ENCODE assay signal across 8 mouse cellular contexts in the genomic region with DNA sequence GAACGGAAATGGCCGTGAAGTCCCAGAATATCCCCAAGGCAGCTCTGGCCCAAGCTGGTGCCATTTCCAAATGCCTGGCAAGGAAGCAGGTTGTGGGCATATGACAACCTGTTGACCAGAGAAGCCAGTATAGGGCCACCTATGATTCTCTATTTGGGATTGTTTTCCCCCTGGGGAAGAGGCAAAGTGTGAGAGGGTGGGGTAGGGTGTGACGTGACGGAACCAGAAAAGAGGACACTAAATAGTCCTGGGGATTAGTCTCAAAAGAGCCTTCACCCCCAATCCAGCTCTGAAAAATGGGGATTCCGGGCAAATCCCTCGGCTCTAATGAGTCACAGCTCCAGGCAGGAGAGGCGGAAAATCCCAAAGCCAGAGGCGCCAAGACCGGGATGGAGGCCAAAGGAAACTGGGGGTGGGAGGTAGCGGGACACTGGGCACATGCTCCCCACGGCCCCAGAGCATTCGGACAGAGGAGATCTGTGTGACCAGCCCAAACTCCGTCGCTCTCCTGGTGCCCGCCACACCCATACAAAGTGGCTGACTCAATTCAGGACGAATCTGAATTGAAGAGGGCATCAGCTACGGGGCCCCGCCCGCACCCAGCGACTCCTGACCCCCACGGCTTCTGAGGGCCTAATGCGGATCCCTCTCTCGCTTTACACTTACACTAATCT. TPM values are rescaled to one million over a fixed set of nuclear protein-coding genes. Genes with fewer than 3 reads are reported as not detected.
DNase-seq lines count a peak whose midpoint lies in the region; ATAC-seq and TF ChIP-seq lines count a peak whose summit lies in the region.

No protein-coding gene starts in this region.

- no peak overlapping the region for H3K27ac ChIP-seq in ES-Bruce4 (ENCODE audit: insufficient read depth, low read length)
- H3K27ac ChIP-seq in intestine, postnatal 0 days (ENCODE audit: low read depth, low read length) = no peak overlapping the region
- H3K27ac ChIP-seq in lung, embryonic 14.5 days (ENCODE audit: low read depth) = no peak overlapping the region
- peak overlapping the region; percentile 86 for H3K27ac ChIP-seq in stomach, postnatal 0 days (replicated peaks)

- H3K27me3 ChIP-seq in ES-Bruce4 (ENCODE audit: control insufficient read depth, insufficient read depth, low read length, poor library complexity, severe bottlenecking) = peaks cover 11% of the 10 kb centered on the region
- H3K27me3 ChIP-seq in intestine, postnatal 0 days (replicated peaks; ENCODE audit: control insufficient read depth, insufficient read depth, low read length) = peaks cover 28% of the 10 kb centered on the region
- H3K27me3 ChIP-seq in lung, embryonic 14.5 days (ENCODE audit: insufficient read depth, low read length) = peaks cover 41% of the 10 kb centered on the region
- H3K27me3 ChIP-seq in stomach, postnatal 0 days (ENCODE audit: control insufficient read depth, insufficient read depth, low read length) = no peaks in the 10 kb centered on the region

- H3K9me3 ChIP-seq in ES-Bruce4 (replicated peaks; ENCODE audit: control insufficient read depth, insufficient read depth, low read length, poor library complexity, severe bottlenecking) = no peaks in the 10 kb centered on the region
- no peaks in the 10 kb centered on the region for H3K9me3 ChIP-seq in intestine, postnatal 0 days (ENCODE audit: control insufficient read depth)
- H3K9me3 ChIP-seq in lung, embryonic 14.5 days (ENCODE audit: low read depth, low read length) = no peaks in the 10 kb centered on the region
- H3K9me3 ChIP-seq in stomach, postnatal 0 days (ENCODE audit: control insufficient read depth, low read length) = no peaks in the 10 kb centered on the region

- TF ChIP-seq EP300 in ES-Bruce4 (IDR thresholded peaks at IDR 0.05; ENCODE audit: insufficient read depth, low read depth, low read length) = no peak
- TF ChIP-seq EP300 in stomach, postnatal 0 days (optimal IDR thresholded peaks at IDR 0.05) = peak; percentile 26

- peak overlapping the region; percentile 45 for H3K9ac ChIP-seq in ES-Bruce4 (ENCODE audit: low read depth, poor library complexity, severe bottlenecking)
- 0 out of 2 replicates have a peak overlapping the region, but pooled peaks have one; percentile 7 for H3K9ac ChIP-seq in intestine, postnatal 0 days (ENCODE audit: low read depth, low read length)
- peak overlapping the region; percentile 48; the same call in 1 of the 2 replicates for H3K9ac ChIP-seq in lung, embryonic 14.5 days
- peak overlapping the region; percentile 80 for H3K9ac ChIP-seq in stomach, postnatal 0 days (ENCODE audit: low read length)

- no peak for TF ChIP-seq CTCF in ES-Bruce4 (IDR thresholded peaks at IDR 0.05; ENCODE audit: low read depth, low read length)
- TF ChIP-seq CTCF in intestine, postnatal 0 days (IDR thresholded peaks at IDR 0.05; ENCODE audit: low read depth) = no peak
- no peak for TF ChIP-seq CTCF in lung, embryonic 14.5 days (IDR thresholded peaks at IDR 0.05; ENCODE audit: low read depth)
- TF ChIP-seq CTCF in stomach, postnatal 0 days (IDR thresholded peaks at IDR 0.05; ENCODE audit: low read depth) = no peak

- no peak for TF ChIP-seq POLR2A in ES-Bruce4 (IDR thresholded peaks at IDR 0.05; ENCODE audit: insufficient read depth, low read length)

- peak; percentile 66 for DNase-seq in adrenal gland, postnatal 25 days
- peak; percentile 92 to 93 for DNase-seq in heart, adult 18-20 months
- peak; percentile 48 for DNase-seq in lung, embryonic 14.5 days
- peak; percentile 50 for DNase-seq in stomach, postnatal 0 days (ENCODE audit: low spot score)
- DNase-seq in layer of hippocampus, postnatal 14 days (ENCODE audit: low spot score in 2 of 2) = no peak

- WGBS in intestine, postnatal 0 days = 14% methylated on average over 23 of the region's 23 CpGs
- WGBS in lung, embryonic 14.5 days = 9% methylated on average over 23 of the region's 23 CpGs
- WGBS in stomach, postnatal 0 days = 5% methylated on average over 22 of the region's 23 CpGs

- peak overlapping the region; percentile 58 for H3K4me3 ChIP-seq in ES-Bruce4 (ENCODE audit: low read depth, low read length)
- H3K4me3 ChIP-seq in intestine, postnatal 0 days (ENCODE audit: low read depth, low read length) = peak overlapping the region; percentile 59
- H3K4me3 ChIP-seq in lung, embryonic 14.5 days (ENCODE audit: low read depth, low read length) = peak overlapping the region; percentile 53
- peak overlapping the region; percentile 71 for H3K4me3 ChIP-seq in stomach, postnatal 0 days (ENCODE audit: low read depth, low read length)

- no peaks in the 10 kb centered on the region for H3K36me3 ChIP-seq in ES-Bruce4 (ENCODE audit: control insufficient read depth, insufficient read depth, low read length, poor library complexity, severe bottlenecking)
- no peaks in the 10 kb centered on the region for H3K36me3 ChIP-seq in intestine, postnatal 0 days (ENCODE audit: control insufficient read depth, insufficient read depth)
- no peaks in the 10 kb centered on the region for H3K36me3 ChIP-seq in lung, embryonic 14.5 days (ENCODE audit: insufficient read depth)
- H3K36me3 ChIP-seq in stomach, postnatal 0 days (ENCODE audit: control insufficient read depth, insufficient read depth, low read length) = 0 out of 2 replicates have a peak, but pooled peaks cover 2% of the 10 kb centered on the region

- peak overlapping the region; percentile 75 for H3K4me2 ChIP-seq in intestine, postnatal 0 days (replicated peaks; ENCODE audit: low read depth)
- peak overlapping the region; percentile 73 for H3K4me2 ChIP-seq in lung, embryonic 14.5 days
- peak overlapping the region; percentile 79 for H3K4me2 ChIP-seq in stomach, postnatal 0 days (replicated peaks; ENCODE audit: low read depth)

- ATAC-seq in intestine, postnatal 0 days = no peak
- no peak for ATAC-seq in lung, embryonic 14.5 days (ENCODE audit: insufficient read depth)
- no peak for ATAC-seq in stomach, postnatal 0 days (ENCODE audit: low FRiP score, low TSS enrichment)
- no peak for ATAC-seq in megakaryocyte-erythroid progenitor cell, adult 5-6 weeks (replicated peaks; ENCODE audit: low FRiP score, low TSS enrichment, poor library complexity, severe bottlenecking)

- peaks cover 11% of the 10 kb centered on the region for H3K4me1 ChIP-seq in ES-Bruce4 (ENCODE audit: control insufficient read depth, insufficient read depth, low read length)
- H3K4me1 ChIP-seq in intestine, postnatal 0 days (replicated peaks; ENCODE audit: control insufficient read depth, insufficient read depth, low read length) = peaks cover 19% of the 10 kb centered on the region; the same call in 1 of the 2 replicates
- peaks cover 34% of the 10 kb centered on the region for H3K4me1 ChIP-seq in lung, embryonic 14.5 days (ENCODE audit: insufficient read depth)
- H3K4me1 ChIP-seq in stomach, postnatal 0 days (replicated peaks; ENCODE audit: control insufficient read depth, insufficient read depth) = peaks cover 25% of the 10 kb centered on the region

RNA-seq across cellular contexts. Expression of gene Trim47, which starts 18.4 kb away (rescaled TPM):
- 3.9 and 7.1 TPM in 2 replicates for polyA plus RNA-seq in ES-Bruce4 (2011; ENCODE audit: insufficient read depth, insufficient read length, low read depth, missing spikeins)
- 17.1 and 20.2 TPM in 2 replicates for total RNA-seq in adrenal gland, postnatal 25 days (2021)
- 10 to 100 TPM; 24.7 to 27.6 TPM for total RNA-seq in heart, adult 18-20 months (2021)
- 15.7 and 16.1 TPM in 2 replicates for polyA plus RNA-seq in intestine, postnatal 0 days (2015; fragmentation: Nextera tagmentation; extraction: Ambion mirVana)
- polyA plus RNA-seq in lung, embryonic 14.5 days (2014; fragmentation: Nextera tagmentation; extraction: Ambion mirVana) = 12.7 and 13.2 TPM in 2 replicates
- 33.8 and 34.6 TPM in 2 replicates for polyA plus RNA-seq in stomach, postnatal 0 days (2015; fragmentation: Nextera tagmentation; extraction: Ambion mirVana)
- total RNA-seq in layer of hippocampus, postnatal 14 days (2021) = 1 to 10 TPM; 5.7 to 7.8 TPM
- 8.7 and 12.2 TPM in 2 replicates for total RNA-seq in megakaryocyte-erythroid progenitor cell, adult 5-6 weeks (2014; fragmentation: Nextera tagmentation)
- total RNA-seq in megakaryocyte-erythroid progenitor cell, adult 5-6 weeks (2017) = 2.3 and 6.5 TPM in 2 replicates

RNA-seq across cellular contexts. Expression of gene Wbp2, which starts 21.8 kb away (rescaled TPM):
- 179 and 198 TPM in 2 replicates for polyA plus RNA-seq in ES-Bruce4 (2011; ENCODE audit: insufficient read depth, insufficient read length, low read depth, missing spikeins)
- total RNA-seq in adrenal gland, postnatal 25 days (2021) = 189 and 195 TPM in 2 replicates
- 100 to 1,000 TPM in 1 of 2 experiments, 10 to 100 TPM in 1; 93.3 to 109 TPM for total RNA-seq in heart, adult 18-20 months (2021)
- polyA plus RNA-seq in intestine, postnatal 0 days (2015; fragmentation: Nextera tagmentation; extraction: Ambion mirVana) = 179 and 201 TPM in 2 replicates
- 66.5 and 69.8 TPM in 2 replicates for polyA plus RNA-seq in lung, embryonic 14.5 days (2014; fragmentation: Nextera tagmentation; extraction: Ambion mirVana)
- polyA plus RNA-seq in stomach, postnatal 0 days (2015; fragmentation: Nextera tagmentation; extraction: Ambion mirVana) = 71.0 and 89.6 TPM in 2 replicates
- total RNA-seq in layer of hippocampus, postnatal 14 days (2021) = 100 to 1,000 TPM; 287 to 295 TPM
- total RNA-seq in megakaryocyte-erythroid progenitor cell, adult 5-6 weeks (2014; fragmentation: Nextera tagmentation) = 57.6 and 94.8 TPM in 2 replicates
- 21.2 and 23.9 TPM in 2 replicates for total RNA-seq in megakaryocyte-erythroid progenitor cell, adult 5-6 weeks (2017)

RNA-seq across cellular contexts. Expression of gene Trim65, which starts 22.3 kb away (rescaled TPM):
- 0.78 and 1.2 TPM in 2 replicates for polyA plus RNA-seq in ES-Bruce4 (2011; ENCODE audit: insufficient read depth, insufficient read length, low read depth, missing spikeins)
- total RNA-seq in adrenal gland, postnatal 25 days (2021) = 12.2 and 12.9 TPM in 2 replicates
- 10 to 100 TPM in 1 of 2 experiments, 1 to 10 TPM in 1; 9.6 to 10.5 TPM for total RNA-seq in heart, adult 18-20 months (2021)
- polyA plus RNA-seq in intestine, postnatal 0 days (2015; fragmentation: Nextera tagmentation; extraction: Ambion mirVana) = 3.1 and 3.3 TPM in 2 replicates
- 3.7 and 3.9 TPM in 2 replicates for polyA plus RNA-seq in lung, embryonic 14.5 days (2014; fragmentation: Nextera tagmentation; extraction: Ambion mirVana)
- polyA plus RNA-seq in stomach, postnatal 0 days (2015; fragmentation: Nextera tagmentation; extraction: Ambion mirVana) = 3.3 and 4.1 TPM in 2 replicates
- 1 to 10 TPM; 6.0 to 6.6 TPM for total RNA-seq in layer of hippocampus, postnatal 14 days (2021)
- total RNA-seq in megakaryocyte-erythroid progenitor cell, adult 5-6 weeks (2014; fragmentation: Nextera tagmentation) = 17.4 and 20.5 TPM in 2 replicates
- 8.2 and 8.3 TPM in 2 replicates for total RNA-seq in megakaryocyte-erythroid progenitor cell, adult 5-6 weeks (2017)

RNA-seq across cellular contexts. Expression of gene Mrpl38, which starts 30.1 kb away (rescaled TPM):
- 69.3 and 71.6 TPM in 2 replicates for polyA plus RNA-seq in ES-Bruce4 (2011; ENCODE audit: insufficient read depth, insufficient read length, low read depth, missing spikeins)
- total RNA-seq in adrenal gland, postnatal 25 days (2021) = 86.5 and 103 TPM in 2 replicates
- 10 to 100 TPM; 56.8 to 66.1 TPM for total RNA-seq in heart, adult 18-20 months (2021)
- polyA plus RNA-seq in intestine, postnatal 0 days (2015; fragmentation: Nextera tagmentation; extraction: Ambion mirVana) = 35.6 and 38.5 TPM in 2 replicates
- 89.3 and 91.9 TPM in 2 replicates for polyA plus RNA-seq in lung, embryonic 14.5 days (2014; fragmentation: Nextera tagmentation; extraction: Ambion mirVana)
- 49.5 and 50.2 TPM in 2 replicates for polyA plus RNA-seq in stomach, postnatal 0 days (2015; fragmentation: Nextera tagmentation; extraction: Ambion mirVana)
- total RNA-seq in layer of hippocampus, postnatal 14 days (2021) = 10 to 100 TPM; 55.3 to 63.7 TPM
- total RNA-seq in megakaryocyte-erythroid progenitor cell, adult 5-6 weeks (2014; fragmentation: Nextera tagmentation) = 79.8 and 89.1 TPM in 2 replicates
- 39.6 and 49.6 TPM in 2 replicates for total RNA-seq in megakaryocyte-erythroid progenitor cell, adult 5-6 weeks (2017)

RNA-seq across cellular contexts. Expression of gene Unc13d, which starts 30.8 kb away (rescaled TPM):
- polyA plus RNA-seq in ES-Bruce4 (2011; ENCODE audit: insufficient read depth, insufficient read length, low read depth, missing spikeins) = 4.7 and 5.7 TPM in 2 replicates
- 0.24 and 0.79 TPM in 2 replicates for total RNA-seq in adrenal gland, postnatal 25 days (2021)
- 1 to 10 TPM in 1 of 2 experiments, under 1 TPM in 1; 0.42 to 2.0 TPM for total RNA-seq in heart, adult 18-20 months (2021)
- polyA plus RNA-seq in intestine, postnatal 0 days (2015; fragmentation: Nextera tagmentation; extraction: Ambion mirVana) = 1.1 and 1.2 TPM in 2 replicates
- 2.5 and 3.3 TPM in 2 replicates for polyA plus RNA-seq in lung, embryonic 14.5 days (2014; fragmentation: Nextera tagmentation; extraction: Ambion mirVana)
- polyA plus RNA-seq in stomach, postnatal 0 days (2015; fragmentation: Nextera tagmentation; extraction: Ambion mirVana) = 2.3 and 2.8 TPM in 2 replicates
- total RNA-seq in layer of hippocampus, postnatal 14 days (2021) = 1 to 10 TPM; 1.3 to 2.1 TPM
- total RNA-seq in megakaryocyte-erythroid progenitor cell, adult 5-6 weeks (2014; fragmentation: Nextera tagmentation) = 47.1 and 58.7 TPM in 2 replicates
- total RNA-seq in megakaryocyte-erythroid progenitor cell, adult 5-6 weeks (2017) = 24.8 and 36.3 TPM in 2 replicates

Comparison
In these comparisons a context has a peak if more than half of its experiments do, and no peak if none do; other contexts are left out.
1. H3K9ac ChIP-seq: peak in every context shown above with its lines; median percentile 80 in stomach, postnatal 0 days; 48 in lung, embryonic 14.5 days; 45 in ES-Bruce4; 7 in intestine, postnatal 0 days.
2. DNase-seq: peak in adrenal gland, postnatal 25 days (single experiment), heart, adult 18-20 months (2 of 2), lung, embryonic 14.5 days (single experiment) and stomach, postnatal 0 days (single experiment); none in layer of hippocampus, postnatal 14 days (0 of 2).
3. Peak in every context shown above with its lines, with median percentiles within 50 percentile points of each other: H3K4me3 ChIP-seq and H3K4me2 ChIP-seq.